Mouse (Mus musculus) midbrain, embryonic 15.5 days (tissue): ENCODE data around the gene Ccdc149. TPM values are rescaled to one million over a fixed set of nuclear protein-coding genes. Genes with fewer than 3 reads are reported as not detected.

Source experiments
- ATAC-seq: fragments of 200-750 bp; cut with Nextera tagmentation; replicated peaks from 2 replicates; pipeline ENCODE4 v1.8.0; 2017; ENCODE audit warnings: moderate TSS enrichment
- H3K27ac ChIP-seq: fragments of 300-500 bp; sonication (generic); 2 replicates; pipeline ENCODE4 v1.5.1; 2015; ENCODE audit warnings: mild to moderate bottlenecking, inconsistent platforms
- H3K27me3 ChIP-seq: fragments of 300-500 bp; sonication (generic); replicated peaks from 2 replicates; pipeline ENCODE4 v1.6.1; 2015; ENCODE audit warnings: inconsistent platforms
- H3K36me3 ChIP-seq: fragments of 300-500 bp; sonication (generic); replicated peaks from 2 replicates; pipeline ENCODE4 v1.6.1; 2015; ENCODE audit warnings: inconsistent platforms
- H3K4me1 ChIP-seq: fragments of 300-500 bp; sonication (generic); 2 replicates; pipeline ENCODE4 v1.6.1; 2015; ENCODE audit warnings: inconsistent platforms
- H3K4me2 ChIP-seq: fragments of 300-500 bp; sonication (generic); 2 replicates; pipeline ENCODE4 v1.6.1; 2015; ENCODE audit warnings: inconsistent platforms, mild to moderate bottlenecking, moderate library complexity
- H3K4me3 ChIP-seq: fragments of 300-500 bp; sonication (generic); 2 replicates; pipeline ENCODE4 v1.5.1; 2015; ENCODE audit warnings: mild to moderate bottlenecking, inconsistent platforms
- H3K9ac ChIP-seq: fragments of 300-500 bp; sonication (generic); 2 replicates; pipeline ENCODE4 v1.6.1; 2015; ENCODE audit warnings: mild to moderate bottlenecking, inconsistent platforms
- H3K9me3 ChIP-seq: fragments of 300-500 bp; sonication (generic); 2 replicates; pipeline ENCODE4 v1.6.1; 2016; ENCODE audit warnings: inconsistent platforms
- WGBS: fragments of 180-500 bp; shearing (Covaris S2); methylation state at CpG from one replicate; pipeline ENCODE4 v1.1.7; 2015; ENCODE audit warnings: mixed read lengths; 5-methylcytosine and 5-hydroxymethylcytosine counted together
- polyA plus RNA-seq: library from polyadenylated mRNA; unstranded; fragments of >200 nt; fragmentation: Nextera tagmentation; extraction: Ambion mirVana; gene quantifications from 2 replicates; pipeline ENCODE4 v1.2.1, GENCODE M21; 2015

Ccdc149 gene
- polyA plus RNA-seq, 1 experiment from 2014 or later: 14.9 TPM

DNA sequence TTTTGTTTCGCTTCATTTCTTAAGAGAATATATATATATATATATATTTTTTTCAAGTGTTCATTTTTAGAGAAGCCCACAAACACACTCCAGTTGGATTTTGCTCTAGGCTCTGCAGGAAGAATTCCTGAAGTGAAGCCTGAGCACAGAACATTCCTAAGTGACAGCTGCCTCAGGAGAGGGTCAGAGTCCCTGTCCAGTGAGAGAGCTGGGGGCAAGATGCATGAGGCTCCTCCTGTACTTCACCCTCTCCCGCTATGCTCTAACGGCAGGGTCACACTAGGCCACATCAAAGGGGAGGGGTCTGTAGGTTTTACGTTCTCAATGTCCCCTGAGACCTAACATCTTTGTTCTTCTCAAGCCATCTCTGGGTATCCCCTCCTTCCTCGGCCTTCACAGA, 106.8 kb downstream of the Ccdc149 start:
- no peaks in the 10 kb centered on the region for H3K9me3 ChIP-seq
- peaks cover 4% of the 10 kb centered on the region; the same call in 1 of the 2 replicates for H3K27me3 ChIP-seq
- WGBS: 66% methylated on average over 5 of the region's 5 CpGs
- no peaks in the 10 kb centered on the region for H3K36me3 ChIP-seq
- ATAC-seq: no peak
- peaks cover 14% of the 10 kb centered on the region for H3K4me1 ChIP-seq
- no peak overlapping the region for H3K4me3 ChIP-seq
- no peak overlapping the region for H3K27ac ChIP-seq
- no peak overlapping the region for H3K9ac ChIP-seq
- no peak overlapping the region for H3K4me2 ChIP-seq

DNA sequence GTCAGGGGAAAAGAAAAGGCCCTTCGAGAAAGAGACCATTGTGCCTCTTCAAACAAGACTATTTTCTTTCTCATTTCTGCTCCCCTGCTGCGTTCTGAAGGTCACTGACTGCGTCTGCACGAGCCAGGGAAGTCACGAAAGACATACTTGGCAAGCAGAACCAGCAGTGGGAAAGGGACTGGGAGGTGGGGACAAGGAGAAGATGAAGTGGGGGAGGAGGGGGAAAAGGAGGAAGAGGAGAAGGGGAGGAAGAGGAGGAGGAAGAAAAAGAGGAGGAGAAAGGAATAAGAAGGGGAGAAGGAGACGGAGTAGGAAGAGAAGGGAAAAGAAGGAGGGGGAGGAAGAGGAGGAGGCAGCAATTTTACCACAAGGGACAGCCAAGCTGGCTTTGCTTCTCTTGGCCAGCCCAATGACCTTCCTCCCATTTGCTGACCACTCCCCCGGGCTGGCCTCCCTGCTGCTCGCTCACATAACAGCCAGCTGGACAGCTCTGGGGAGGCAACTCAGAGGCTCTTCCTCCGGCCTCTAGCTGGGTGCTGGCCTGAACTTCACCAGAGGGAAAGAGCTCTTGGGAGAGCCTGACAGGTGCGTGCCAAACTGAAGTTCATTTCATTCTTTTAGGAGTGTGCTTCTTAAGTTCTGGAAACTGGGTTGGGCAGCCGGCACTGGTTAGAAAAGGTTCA, 107.7 kb downstream of the Ccdc149 start, which contains the start of gene Sod3:
Gene Sod3, plus strand, starts transcription at position 324 of the 683 bp plus-strand sequence.
- Histone ChIP-seq H3K4me1 (peaks cover 13% of the 10 kb centered on the region), H3K4me3 (no peak within 1 kb of the TSS), H3K4me2 (no peak within 1 kb of the TSS), H3K27ac (no peak within 1 kb of the TSS), H3K36me3 (no peaks in the 10 kb centered on the region), H3K9ac (no peak within 1 kb of the TSS), H3K9me3 (no peaks in the 10 kb centered on the region), H3K27me3 (peaks cover 4% of the 10 kb centered on the region; the same call in 1 of the 2 replicates)
- ATAC-seq: no peak
- 16% methylated on average over 11 of the region's 11 CpGs for WGBS

DNA sequence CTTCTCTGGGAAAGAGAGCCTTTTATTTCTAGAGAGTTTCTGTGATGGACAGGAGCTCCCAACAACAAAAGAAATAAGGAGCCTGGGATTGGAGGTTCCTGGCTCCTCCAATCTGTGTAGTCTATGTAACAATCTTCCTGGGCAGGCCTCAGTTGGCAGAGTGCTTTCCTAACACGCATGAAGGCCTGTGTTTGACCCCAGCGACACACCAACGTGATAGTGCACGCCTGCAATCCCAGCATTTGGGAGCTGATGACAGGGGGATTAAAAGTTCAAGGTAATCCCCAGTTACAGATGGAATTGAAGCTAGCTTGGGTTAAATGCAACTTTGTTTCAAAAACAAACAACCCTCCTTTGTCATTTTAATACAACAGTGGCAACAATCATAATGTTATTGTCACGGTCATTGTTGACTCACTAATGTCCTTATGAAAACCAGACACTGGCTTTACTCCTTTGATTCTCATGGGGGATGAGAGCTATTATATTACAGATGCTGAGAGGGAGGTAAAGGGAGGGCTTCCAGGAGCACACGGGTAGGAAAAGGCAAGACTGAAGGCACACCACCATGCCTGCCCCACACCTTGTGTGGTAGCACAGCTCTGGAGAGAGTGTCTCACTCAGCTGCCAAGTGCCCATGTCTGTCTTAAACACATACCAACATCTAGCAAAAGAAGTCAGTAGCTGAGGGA, 108.4 kb downstream of the Ccdc149 start:
- H3K27ac ChIP-seq: no peak overlapping the region
- no peak overlapping the region for H3K4me3 ChIP-seq
- WGBS: 37% methylated on average over 6 of the region's 6 CpGs
- no peaks in the 10 kb centered on the region for H3K9me3 ChIP-seq
- H3K4me1 ChIP-seq: peaks cover 9% of the 10 kb centered on the region; the same call in 1 of the 2 replicates
- H3K27me3 ChIP-seq: peaks cover 4% of the 10 kb centered on the region; the same call in 1 of the 2 replicates
- H3K4me2 ChIP-seq: no peak overlapping the region
- ATAC-seq: no peak
- H3K36me3 ChIP-seq: no peaks in the 10 kb centered on the region
- no peak overlapping the region for H3K9ac ChIP-seq

DNA sequence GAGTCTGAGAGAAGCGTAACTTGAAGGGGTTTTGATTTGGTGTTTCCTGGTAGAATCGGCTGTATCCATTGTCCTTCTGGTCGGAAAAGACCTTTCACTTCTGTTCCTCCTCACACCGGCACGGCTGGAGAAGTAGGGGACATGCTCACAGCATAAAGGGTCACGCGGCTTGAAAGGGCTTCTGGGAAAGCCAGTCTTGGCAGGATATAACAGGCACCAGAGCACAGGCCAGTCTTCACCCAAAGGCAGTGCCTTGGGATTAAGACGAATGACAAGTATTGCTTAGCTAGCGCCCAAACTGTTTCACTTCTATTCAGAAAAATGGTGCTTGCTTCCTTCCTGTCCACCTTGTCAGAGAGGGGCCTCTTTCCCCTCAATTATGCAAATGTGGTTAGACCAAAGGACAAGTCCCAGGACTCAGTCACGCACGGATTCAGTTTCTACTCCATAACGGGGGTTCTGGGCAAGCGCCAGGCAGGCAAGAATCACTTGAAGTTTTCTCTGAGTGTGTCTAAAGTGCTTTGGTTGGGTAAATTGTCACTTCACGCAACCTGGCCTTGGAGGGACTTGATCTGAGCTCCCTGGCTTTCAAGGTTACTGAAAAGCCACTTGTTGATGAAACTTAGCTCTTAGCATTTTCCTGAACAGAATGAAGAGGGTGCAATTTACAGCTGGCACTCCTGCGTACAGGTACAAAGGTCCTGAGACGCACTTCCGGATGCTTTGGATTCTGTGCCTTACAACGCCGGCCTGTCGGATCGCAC, 110.9 kb downstream of the Ccdc149 start:
- no peaks in the 10 kb centered on the region for H3K36me3 ChIP-seq
- H3K4me1 ChIP-seq: peaks cover 9% of the 10 kb centered on the region; the same call in 1 of the 2 replicates
- no peak overlapping the region for H3K9ac ChIP-seq
- 0 out of 2 replicates have a peak, but pooled peaks have one; percentile 59 for ATAC-seq
- 55% methylated on average over 21 of the region's 21 CpGs for WGBS
- H3K27me3 ChIP-seq: peaks cover 4% of the 10 kb centered on the region; the same call in 1 of the 2 replicates
- H3K4me3 ChIP-seq: no peak overlapping the region
- no peaks in the 10 kb centered on the region for H3K9me3 ChIP-seq
- no peak overlapping the region for H3K27ac ChIP-seq
- H3K4me2 ChIP-seq: peak overlapping the region; percentile 14

DNA sequence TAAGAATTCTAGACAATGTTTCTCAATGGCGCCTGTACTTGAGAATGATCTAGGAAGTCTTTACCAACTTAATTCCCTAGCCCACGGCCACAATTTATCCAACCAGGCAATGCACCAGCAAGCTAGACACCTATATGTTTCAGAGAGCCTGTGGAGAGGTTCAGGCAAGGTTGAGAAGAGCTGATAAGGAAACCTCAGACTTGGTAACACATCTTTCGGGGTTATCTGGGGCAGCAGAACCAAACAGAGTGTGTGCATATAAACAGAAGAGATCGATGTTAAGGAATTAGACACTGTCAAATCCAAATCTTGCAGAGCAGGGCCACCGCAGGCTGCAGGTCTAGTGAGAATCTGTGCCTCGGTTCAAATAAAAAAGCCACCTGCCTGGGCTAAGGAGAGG, 113.2 kb downstream of the Ccdc149 start:
- ATAC-seq: no peak
- H3K27me3 ChIP-seq: no peaks in the 10 kb centered on the region
- WGBS: 88% methylated on average over 6 of the region's 6 CpGs
- H3K4me3 ChIP-seq: no peak overlapping the region
- H3K27ac ChIP-seq: no peak overlapping the region
- peaks cover 5% of the 10 kb centered on the region; the same call in 1 of the 2 replicates for H3K4me1 ChIP-seq
- no peak overlapping the region for H3K4me2 ChIP-seq
- no peak overlapping the region for H3K9ac ChIP-seq
- H3K36me3 ChIP-seq: no peaks in the 10 kb centered on the region
- no peaks in the 10 kb centered on the region for H3K9me3 ChIP-seq

DNA sequence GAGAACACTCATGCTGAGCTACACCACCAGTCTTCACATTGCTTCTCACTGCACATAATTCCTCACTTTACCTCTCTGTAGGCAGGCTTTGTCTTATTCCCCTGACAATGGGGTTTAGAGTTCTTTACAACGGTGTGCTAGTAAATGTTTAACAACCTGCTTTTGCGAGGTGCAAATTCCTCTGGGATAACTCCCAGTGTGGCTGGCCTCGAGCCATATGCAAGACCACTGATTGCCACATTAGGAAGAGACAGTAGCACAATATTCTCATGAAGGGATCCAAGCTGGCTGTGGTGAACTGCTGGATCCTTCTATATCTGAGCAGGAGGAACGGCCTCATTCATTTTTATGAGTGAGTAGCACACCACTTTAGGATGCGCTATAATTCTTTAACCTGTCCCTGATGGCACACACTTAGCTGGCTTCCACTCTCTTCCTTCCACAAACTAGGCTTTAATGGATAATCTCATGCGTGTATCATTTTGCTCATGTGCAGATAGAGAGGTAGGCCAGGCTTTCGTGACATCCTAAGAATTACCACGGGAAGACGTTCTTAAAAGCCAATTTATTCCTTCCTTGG, 114.1 kb downstream of the Ccdc149 start:
- WGBS: 69% methylated on average over 9 of the region's 9 CpGs
- Histone ChIP-seq H3K4me1 (peaks cover 5% of the 10 kb centered on the region; the same call in 1 of the 2 replicates), H3K9me3 (no peaks in the 10 kb centered on the region), H3K4me3 (no peak overlapping the region), H3K27ac (no peak overlapping the region), H3K4me2 (no peak overlapping the region), H3K27me3 (no peaks in the 10 kb centered on the region), H3K36me3 (no peaks in the 10 kb centered on the region), H3K9ac (no peak overlapping the region)
- ATAC-seq: no peak

DNA sequence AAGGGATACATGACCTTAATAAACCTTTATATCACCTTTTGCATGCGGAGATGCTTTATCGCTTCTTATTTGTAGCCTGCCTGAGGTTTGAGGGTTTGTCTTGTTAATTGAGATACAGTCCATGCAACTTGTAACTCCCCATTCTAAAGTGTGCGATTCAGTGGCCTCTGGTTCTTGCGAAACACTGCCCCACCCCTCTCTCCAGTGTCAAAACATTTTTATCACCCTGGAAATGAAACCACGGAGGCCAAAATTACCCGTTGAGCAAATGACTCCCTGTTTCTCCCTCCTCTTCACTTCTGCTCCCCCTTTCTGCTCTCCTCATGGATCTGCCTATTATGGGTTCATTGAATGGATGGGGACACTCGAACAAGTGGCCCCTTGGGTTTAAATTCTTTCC, 115.7 kb downstream of the Ccdc149 start:
- no peak overlapping the region for H3K9ac ChIP-seq
- H3K4me3 ChIP-seq: no peak overlapping the region
- H3K27ac ChIP-seq: no peak overlapping the region
- no peaks in the 10 kb centered on the region for H3K9me3 ChIP-seq
- 84% methylated on average over 7 of the region's 7 CpGs for WGBS
- no peaks in the 10 kb centered on the region for H3K27me3 ChIP-seq
- ATAC-seq: no peak
- H3K36me3 ChIP-seq: no peaks in the 10 kb centered on the region
- H3K4me1 ChIP-seq: peaks cover 5% of the 10 kb centered on the region; the same call in 1 of the 2 replicates
- H3K4me2 ChIP-seq: no peak overlapping the region

DNA sequence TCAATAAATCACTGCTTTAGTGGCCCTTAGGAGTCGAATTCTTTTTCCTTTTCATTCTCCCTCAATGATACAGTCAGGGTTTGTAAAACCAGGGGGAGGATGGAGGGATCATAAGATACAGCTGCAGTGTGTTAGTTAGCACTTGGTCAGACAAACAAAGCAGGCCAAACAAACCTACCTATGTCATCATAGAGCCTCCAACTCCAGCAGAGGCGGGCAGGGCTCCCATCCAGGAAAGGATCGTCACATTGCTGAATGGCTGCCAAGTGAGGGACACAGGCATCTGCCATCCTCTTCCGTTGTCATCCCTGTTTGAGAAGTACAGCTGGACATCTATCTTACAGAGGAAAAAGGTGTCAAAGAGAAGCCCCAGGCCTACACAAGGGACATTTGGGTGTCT, 116.9 kb downstream of the Ccdc149 start:
- ATAC-seq: no peak
- Histone ChIP-seq H3K27me3 (no peaks in the 10 kb centered on the region), H3K4me1 (no peaks in the 10 kb centered on the region), H3K27ac (no peak overlapping the region), H3K9ac (no peak overlapping the region), H3K36me3 (no peaks in the 10 kb centered on the region), H3K4me2 (no peak overlapping the region), H3K4me3 (no peak overlapping the region), H3K9me3 (no peaks in the 10 kb centered on the region)
- WGBS: 87% methylated on average over 4 of the region's 4 CpGs

DNA sequence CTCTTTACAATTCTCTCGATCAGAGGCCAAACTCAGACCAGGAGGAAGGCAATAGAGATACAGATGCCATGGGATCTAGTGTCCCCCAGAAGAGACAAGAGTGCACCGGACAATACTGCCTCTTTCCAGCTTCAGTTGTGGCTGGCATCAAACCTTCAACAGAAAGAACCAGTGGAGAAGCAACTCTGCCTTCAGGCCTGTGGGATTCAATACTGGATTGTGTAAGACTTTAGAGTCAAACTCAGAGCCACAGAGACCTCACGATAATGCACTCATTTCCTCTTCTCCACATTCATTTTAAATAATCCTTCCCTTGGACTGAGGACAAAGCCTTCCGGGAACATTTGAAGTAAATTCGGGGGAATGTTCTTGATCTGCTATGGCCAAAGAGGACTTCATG, 118.6 kb downstream of the Ccdc149 start:
- H3K4me2 ChIP-seq: no peak overlapping the region
- ATAC-seq: no peak
- H3K36me3 ChIP-seq: no peaks in the 10 kb centered on the region
- 84% methylated on average over 5 of the region's 5 CpGs for WGBS
- no peak overlapping the region for H3K4me3 ChIP-seq
- no peaks in the 10 kb centered on the region for H3K9me3 ChIP-seq
- no peak overlapping the region for H3K27ac ChIP-seq
- H3K9ac ChIP-seq: no peak overlapping the region
- H3K4me1 ChIP-seq: no peaks in the 10 kb centered on the region
- no peaks in the 10 kb centered on the region for H3K27me3 ChIP-seq

DNA sequence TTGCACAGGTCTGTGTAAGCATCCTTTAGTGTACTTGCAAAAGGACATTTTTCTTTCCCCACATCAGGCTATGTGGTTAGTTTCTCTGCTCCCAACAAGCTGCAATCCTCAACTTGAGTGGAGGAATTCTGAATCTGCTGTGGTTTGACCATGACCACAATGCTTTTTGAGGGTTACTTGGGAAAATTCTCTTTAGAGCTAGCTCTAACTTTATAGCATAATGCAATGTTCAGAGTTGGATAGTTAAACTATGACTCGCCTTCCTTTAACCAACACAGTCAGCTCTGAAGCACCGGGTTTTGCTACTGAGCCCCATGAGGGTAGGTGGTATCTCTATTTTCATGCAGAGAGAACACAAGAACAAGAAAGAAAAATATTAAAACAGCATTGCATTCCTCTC, 119.8 kb downstream of the Ccdc149 start:
- Histone ChIP-seq H3K4me1 (no peaks in the 10 kb centered on the region), H3K9me3 (no peaks in the 10 kb centered on the region), H3K4me3 (no peak overlapping the region), H3K27me3 (no peaks in the 10 kb centered on the region), H3K9ac (no peak overlapping the region), H3K36me3 (no peaks in the 10 kb centered on the region), H3K4me2 (no peak overlapping the region), H3K27ac (no peak overlapping the region)
- 92% methylated on average over 2 of the region's 2 CpGs for WGBS
- no peak for ATAC-seq

DNA sequence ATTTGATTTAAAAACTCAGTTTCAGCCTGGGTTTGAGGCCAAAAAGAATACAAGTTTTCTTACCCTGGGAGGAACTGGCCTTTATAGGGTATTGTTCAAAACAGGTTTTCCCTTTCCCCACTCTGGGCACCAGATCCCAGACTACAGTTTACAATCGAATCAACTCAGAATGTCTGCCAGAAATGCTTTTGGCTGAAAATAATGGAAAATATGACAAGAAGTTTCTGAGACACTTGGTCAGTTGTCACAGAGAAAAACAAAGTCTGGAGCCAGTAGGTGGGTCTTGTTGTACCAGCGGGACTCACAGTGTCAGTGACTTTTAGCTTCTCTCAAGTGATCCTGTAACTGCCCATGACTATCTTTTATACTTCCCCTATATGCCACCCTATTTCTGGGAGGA, 120.9 kb downstream of the Ccdc149 start:
- Histone ChIP-seq H3K9ac (no peak overlapping the region), H3K4me3 (no peak overlapping the region), H3K36me3 (no peaks in the 10 kb centered on the region), H3K4me1 (no peaks in the 10 kb centered on the region), H3K27ac (no peak overlapping the region), H3K4me2 (no peak overlapping the region), H3K27me3 (no peaks in the 10 kb centered on the region), H3K9me3 (no peaks in the 10 kb centered on the region)
- 91% methylated on average over 2 of the region's 2 CpGs for WGBS
- ATAC-seq: no peak

DNA sequence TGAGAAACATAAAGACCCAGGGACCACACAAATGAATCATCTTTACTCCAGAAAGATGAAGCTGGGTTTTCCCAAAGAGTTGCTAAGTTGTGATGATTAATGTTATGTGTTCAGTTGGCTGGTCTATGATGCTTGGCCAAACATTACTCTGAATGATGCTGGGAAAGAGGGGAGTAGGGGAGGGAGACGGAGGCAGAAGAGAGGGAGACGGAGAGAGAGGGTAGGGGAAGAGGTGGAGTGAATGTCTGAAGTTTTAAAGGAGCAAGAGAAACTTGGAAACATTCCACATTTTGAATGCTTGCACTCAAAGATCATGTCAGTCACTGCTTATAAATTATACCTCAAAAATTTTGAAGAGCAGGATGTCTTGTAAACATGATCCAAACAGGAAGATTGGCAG, 124.4 kb downstream of the Ccdc149 start:
- H3K9ac ChIP-seq: no peak overlapping the region
- WGBS: 76% methylated on average over 2 of the region's 2 CpGs
- H3K27me3 ChIP-seq: no peaks in the 10 kb centered on the region
- H3K4me1 ChIP-seq: no peaks in the 10 kb centered on the region
- H3K4me3 ChIP-seq: no peak overlapping the region
- H3K36me3 ChIP-seq: no peaks in the 10 kb centered on the region
- H3K4me2 ChIP-seq: no peak overlapping the region
- no peak for ATAC-seq
- no peaks in the 10 kb centered on the region for H3K9me3 ChIP-seq
- no peak overlapping the region for H3K27ac ChIP-seq
